Mouse (Mus musculus): ENCODE measurements around the gene Rab35. TPM values are rescaled to one million over a fixed set of nuclear protein-coding genes. Genes with fewer than 3 reads are reported as not detected.
A peak's percentile ranks its signal among the peaks of the same experiment; 100 is the strongest.

Rab35 gene
- total RNA-seq, 2 experiments from 2014 or later = 88.7 to 89.0 TPM

DNA sequence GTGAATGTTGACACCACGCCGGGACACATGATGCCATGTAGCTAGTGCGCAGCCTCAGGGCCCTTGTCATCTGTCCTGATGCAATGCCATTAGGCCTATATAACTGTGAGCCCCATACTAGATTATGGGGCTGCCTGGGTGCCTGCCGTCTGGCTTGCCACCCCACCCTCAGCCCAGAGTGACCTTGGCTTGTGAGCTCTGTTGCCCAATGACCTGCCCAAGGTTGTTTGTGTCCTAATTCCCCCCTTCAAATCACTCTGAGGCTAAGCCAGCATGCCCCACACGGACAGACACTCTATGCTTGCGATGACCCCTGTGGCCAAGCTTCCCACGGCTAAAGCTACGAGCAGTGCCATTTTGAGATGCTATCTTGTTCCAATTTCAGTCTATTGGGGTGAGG lies 18.0 kb downstream of the Rab35 start:
- no peak for DNase-seq

- DNase-seq = no peak
Measured at GRCm38 (mm10) chr5:115650885-115651284, 19.2 kb downstream of the Rab35 start.

DNA sequence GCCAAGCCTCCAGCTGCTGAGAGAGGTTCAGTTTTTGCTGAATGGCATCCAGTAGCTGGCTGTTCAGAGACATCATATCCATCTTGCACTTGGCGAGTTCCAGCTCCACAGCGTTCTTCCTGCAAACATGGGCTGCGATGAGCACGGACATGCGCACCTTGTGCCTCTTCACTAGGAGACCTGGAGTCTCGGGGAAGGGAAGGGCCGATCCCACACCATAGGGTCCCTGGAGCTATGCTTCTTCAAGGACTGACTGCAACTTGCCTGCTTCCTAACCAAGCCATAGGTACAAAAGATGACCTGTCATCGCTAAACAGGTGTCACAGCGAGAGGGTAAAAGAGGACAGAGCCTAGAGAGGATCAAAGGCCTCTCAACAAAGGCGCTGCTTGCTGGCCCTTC lies 20.1 kb downstream of the Rab35 start:
- DNase-seq = no peak

DNA sequence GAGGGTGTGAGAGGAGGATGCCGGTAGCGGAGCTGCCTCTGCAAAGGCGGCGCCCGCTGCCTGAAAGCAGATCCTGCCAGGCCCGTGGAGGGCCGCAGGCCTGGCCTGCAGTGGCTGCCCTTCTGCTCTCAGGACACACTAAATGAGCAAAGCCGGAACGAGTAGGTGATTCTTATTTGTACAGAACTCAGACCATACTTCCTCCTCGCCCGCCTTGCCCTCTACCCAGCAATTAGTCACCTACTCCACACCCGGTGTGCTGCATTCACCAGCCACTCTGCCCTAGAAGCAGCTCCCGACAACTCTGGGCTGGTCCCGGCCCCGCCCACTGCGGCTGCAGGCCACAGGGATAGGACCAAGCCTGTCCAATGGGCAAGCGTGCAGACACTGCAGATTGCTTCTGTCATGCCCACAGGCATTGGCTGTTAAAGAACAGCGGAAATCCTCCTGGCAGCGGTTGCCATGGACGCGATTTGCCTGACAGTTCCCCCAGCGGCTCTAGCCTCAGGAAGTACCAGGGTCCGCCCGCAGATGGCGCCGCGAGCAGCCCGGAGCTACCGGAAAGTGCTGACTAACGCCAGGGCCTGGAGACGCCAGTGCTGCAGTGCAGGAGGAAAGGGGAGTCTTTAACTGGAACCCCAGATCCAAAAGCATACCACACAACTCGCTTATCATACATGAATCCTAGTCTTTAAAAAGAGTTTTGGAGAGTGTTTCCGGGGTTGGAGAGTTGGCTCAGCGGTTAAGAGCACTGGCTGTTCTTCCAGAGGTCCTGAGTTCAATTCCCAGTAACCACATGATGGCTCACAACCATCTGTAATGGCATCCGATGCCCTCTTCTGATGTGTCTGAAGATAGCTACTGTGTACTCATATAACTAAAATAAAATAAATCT lies 21.2 kb downstream of the Rab35 start:
- DNase-seq = peak; percentile 100

DNA sequence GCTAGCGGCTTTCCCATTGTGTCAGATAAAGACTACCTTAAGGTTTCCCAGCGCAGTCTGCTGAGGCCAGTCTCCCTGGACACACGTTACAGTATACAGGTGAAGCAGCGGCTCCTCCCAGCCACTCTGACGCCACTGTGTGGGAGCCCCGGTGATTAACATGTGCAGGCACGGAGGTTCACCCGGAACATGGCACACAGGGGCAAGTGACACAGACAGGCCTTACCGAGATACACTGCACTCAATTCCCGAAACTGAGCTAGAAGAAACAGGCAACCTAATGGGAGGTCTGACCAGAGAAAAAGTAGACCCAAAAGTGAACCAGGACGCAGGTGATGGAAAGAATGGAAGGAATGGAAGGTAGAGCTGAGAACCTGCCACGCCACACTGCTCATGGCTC lies 22.1 kb downstream of the Rab35 start:
- DNase-seq = no peak

DNA sequence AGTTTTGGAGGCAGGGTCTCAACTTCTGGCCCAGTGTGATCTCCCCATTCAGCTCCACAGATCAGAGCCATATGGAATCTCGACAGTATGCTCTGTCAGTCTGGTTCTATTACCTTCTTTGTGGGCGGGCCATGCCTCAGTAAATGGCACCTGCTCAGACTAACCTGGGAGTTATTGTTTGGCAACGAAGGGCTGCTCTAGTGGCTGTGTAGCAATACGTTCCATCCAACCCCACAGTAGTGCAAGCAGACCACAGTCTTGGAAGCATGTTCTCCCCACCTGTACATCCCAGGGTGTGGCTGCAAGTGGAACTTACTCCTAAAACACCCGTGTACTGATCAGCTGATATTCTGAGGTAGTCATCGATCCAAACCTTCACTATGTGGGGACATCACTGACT lies 25.0 kb downstream of the Rab35 start:
- no peak for DNase-seq

DNA sequence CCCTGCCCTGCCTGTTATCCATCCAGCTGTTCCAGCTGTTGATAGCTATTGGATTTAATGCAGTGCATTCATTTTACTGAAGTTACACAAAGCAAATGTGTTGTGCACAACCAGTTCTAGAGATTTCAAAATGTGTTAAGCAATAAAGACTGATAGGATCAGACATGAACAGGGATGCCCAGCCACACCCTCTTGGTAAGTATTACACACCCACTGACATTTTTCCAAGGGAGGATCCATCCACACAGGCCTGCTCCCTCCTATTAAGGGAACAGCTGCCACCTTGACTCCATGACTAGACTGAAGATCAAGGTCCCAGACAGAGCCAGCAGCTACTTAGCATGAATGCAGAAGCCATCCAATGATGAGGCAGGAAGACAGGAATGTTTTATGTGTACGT lies 25.5 kb downstream of the Rab35 start:
- no peak for DNase-seq

GRCm38 (mm10) chr5:115658352-115658751 lies 26.6 kb downstream of the Rab35 start:
- DNase-seq = no peak

- no peak for DNase-seq
Measured at GRCm38 (mm10) chr5:115662658-115663057, 30.9 kb downstream of the Rab35 start.

- DNase-seq = no peak
Measured at GRCm38 (mm10) chr5:115666366-115667065, 34.8 kb downstream of the Rab35 start.

- no peak for DNase-seq
Measured at GRCm38 (mm10) chr5:115667210-115667609, 35.5 kb downstream of the Rab35 start.

DNA sequence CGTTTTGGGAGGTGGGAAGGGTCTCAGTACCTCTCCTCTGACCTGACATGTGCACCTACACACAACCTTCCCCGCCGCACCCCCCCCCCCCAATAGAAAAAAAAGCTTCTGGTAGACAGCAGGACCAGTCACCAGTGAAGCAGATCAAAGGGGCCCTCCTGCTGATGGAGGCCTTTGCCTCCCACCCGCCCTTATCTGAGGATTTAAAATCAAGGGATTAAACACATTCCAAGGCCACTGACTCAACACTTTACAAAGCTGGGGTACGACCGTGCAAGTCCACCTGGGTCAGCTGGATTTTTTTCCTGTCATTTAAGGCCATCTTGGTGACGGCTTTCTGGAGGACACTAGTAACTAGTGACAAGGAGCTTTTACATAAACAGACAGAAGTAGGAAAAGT lies 36.2 kb downstream of the Rab35 start:
- DNase-seq = no peak

DNA sequence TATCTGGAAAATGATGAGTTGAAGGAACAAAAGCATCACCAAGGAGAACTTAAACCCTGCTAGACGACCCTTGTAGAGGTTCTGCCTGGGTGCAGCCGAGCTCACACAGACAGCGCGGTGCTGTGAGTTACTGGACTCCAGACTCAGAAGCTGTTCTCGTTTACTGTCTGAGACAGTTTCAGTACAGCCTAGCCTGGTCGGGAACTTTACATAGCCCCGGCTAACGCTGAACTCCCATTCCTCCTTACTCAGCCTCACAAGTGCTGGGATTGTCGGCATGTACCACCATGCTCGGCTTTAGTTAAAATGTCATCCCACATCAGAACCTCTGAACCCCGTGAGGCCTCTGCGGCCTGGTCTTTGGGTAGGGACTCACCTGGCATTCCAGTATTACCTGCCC lies 37.3 kb downstream of the Rab35 start:
- DNase-seq = no peak

- DNase-seq = no peak
Measured at GRCm38 (mm10) chr5:115669974-115670373, 38.3 kb downstream of the Rab35 start.

GRCm38 (mm10) chr5:115670406-115670805 lies 38.7 kb downstream of the Rab35 start:
- DNase-seq = no peak

- DNase-seq = no peak
Measured at GRCm38 (mm10) chr5:115671846-115672245, 40.1 kb downstream of the Rab35 start.

- DNase-seq = no peak
Measured at GRCm38 (mm10) chr5:115685126-115685525, 53.4 kb downstream of the Rab35 start.

GRCm38 (mm10) chr5:115686716-115687115 lies 55.0 kb downstream of the Rab35 start:
- no peak for DNase-seq

- no peak for DNase-seq
Measured at GRCm38 (mm10) chr5:115693271-115693670, 61.6 kb downstream of the Rab35 start.

DNA sequence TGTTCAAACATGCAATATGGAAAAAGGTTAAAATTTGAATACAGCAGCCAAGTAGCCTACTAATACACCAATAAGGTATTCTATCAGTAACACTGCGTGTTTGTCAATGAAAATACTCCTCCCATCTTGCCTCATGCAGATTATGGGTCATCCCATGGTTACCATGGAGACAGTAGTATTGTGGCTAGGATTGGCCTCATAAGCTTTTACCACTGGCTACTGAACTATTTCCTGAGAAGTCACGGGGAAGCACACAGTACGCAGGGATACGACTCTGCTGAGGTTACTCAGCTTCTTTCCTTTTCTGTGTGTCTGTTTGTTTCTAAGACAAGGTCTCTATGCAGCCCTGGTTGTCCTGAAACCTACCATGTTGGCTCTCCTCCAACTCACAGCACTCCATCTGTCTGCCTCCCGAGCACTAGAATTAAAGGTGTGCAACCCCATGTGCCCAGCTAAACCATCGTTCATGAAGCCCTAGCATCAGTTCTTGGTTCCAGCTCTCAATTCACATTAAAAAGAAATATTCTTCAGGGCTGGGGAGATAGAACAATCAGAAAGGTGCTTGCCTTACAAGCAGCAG lies 63.6 kb downstream of the Rab35 start:
- DNase-seq = no peak

- no peak for DNase-seq
Measured at GRCm38 (mm10) chr5:115696811-115697210, 65.1 kb downstream of the Rab35 start.
